Mouse (Mus musculus): ENCODE data around the gene Serinc4. TPM values are rescaled to one million over a fixed set of nuclear protein-coding genes. Genes with fewer than 3 reads are reported as not detected.

Serinc4 gene
- total RNA-seq, 2 experiments from 2014 or later = 2.0 to 2.2 TPM

DNA sequence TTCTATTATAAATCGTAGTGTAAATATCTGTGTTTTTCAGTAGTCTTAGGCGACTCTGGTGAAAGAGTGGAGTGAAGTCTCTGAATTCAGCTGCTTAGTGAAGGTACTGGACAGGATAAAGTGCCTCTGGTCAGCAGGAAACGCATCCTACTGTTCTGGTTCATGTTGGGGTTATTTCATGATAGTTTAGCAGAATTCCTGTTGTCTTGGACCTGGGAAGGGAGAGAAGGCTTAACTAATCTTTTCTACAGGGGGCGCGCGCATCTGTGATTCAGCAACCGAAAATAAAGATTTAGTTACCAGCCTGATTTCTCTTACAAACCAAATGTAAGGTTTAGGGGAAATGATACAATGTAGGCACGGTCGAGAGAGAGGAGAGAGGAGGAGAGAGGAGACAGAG, 8.4 kb downstream of the Serinc4 start:
- DNase-seq (ENCODE audit: low spot score in 2 of 2) = no peak

DNA sequence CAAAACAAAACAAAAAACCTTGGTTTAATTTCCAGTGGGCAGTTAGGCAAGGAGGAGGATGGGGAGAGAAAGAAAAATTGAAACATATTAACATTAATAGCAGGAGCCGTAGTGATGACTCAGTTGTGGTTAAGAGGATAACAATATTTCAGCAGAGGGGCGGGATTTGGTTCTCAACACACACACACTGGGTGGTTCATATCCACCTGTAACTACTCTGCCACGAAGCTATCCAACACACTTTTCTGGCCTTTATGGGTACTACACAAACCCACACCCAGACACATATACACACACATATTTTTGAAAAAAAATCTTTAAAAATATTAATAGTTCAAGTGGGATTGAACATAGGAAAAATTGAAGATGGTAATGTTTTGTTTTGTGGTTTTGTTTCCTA, 9.6 kb downstream of the Serinc4 start:
- DNase-seq (ENCODE audit: low spot score in 2 of 2) = no peak

DNA sequence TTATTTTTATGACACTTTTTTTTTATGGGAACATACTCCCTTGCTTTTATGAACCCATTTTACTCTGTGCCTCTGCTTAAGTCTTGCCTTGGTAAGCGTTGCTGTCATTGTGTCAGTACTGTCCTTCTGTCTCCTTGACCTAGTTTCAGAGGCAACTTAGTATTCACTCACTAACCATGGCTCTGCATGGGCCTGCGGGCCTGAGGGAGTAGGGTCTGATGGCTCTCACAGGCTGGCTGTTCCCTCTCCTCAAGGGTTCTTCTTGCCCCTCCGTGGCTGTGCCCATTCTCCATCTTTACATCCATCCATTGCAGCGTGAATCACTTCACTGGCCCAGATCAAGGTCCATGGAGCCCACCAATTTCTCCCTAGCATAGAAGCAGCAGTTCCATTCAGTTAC, 10.1 kb downstream of the Serinc4 start:
- DNase-seq (ENCODE audit: low spot score in 2 of 2) = no peak

DNA sequence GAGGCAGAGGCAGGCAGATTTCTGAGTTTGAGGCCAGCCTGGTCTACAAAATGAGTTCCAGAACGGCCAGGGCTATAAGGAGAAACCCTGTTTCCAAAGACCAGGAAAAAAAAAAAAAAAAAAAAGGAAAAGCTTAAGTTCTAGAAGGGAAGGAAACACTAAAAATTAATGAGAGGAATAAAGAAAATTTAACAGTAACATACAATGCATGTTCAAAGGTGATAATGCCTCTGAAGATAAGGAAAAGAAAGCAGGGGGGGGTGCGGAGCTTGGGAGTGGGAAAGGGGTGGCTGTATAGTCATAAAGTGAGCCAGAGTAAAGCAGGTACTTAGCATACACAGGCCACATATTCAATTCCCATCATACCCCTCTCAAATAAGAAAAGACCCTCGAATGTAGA, 11.5 kb downstream of the Serinc4 start:
- DNase-seq (ENCODE audit: low spot score in 2 of 2) = no peak

DNA sequence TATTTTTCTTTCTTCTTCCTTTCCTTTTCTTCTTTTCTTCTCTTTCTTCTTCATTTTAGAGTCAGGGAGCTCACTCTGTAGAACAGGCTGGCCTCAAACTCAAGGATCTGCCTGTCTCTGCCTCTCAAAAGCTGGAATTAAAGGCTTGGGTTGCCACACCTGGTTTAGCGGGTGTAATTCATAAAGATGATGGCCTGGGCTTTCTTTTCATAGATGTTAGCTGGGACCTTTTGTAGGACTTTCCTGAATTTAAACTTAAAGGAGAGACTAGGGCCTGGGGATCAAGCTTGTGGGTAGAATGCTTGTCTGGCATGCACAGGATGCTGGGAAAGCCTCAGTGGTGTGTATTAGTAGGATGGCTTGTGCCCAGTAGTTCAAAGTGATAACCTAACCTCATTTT, 12.4 kb downstream of the Serinc4 start, which contains the start of gene Ell3:
Ell3 (minus strand) TSS at position 101 of the 400 bp plus-strand sequence.
- no peak for DNase-seq (ENCODE audit: low spot score in 2 of 2)

DNA sequence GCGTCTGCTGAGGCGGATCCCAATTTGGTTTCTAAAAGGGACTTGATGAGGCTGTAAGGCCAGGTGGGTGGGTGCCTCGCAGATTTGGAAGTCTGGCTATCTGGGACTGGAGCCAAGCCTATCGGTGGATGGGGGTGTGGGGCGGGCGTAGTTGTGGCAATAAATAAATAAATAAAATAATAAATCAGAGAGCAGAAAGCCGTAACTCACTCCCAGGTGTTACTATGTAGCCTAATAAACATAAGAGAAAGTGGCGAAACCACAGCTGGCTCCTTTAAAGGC, 13.6 kb downstream of the Serinc4 start:
- no peak for DNase-seq (ENCODE audit: low spot score in 2 of 2)

DNA sequence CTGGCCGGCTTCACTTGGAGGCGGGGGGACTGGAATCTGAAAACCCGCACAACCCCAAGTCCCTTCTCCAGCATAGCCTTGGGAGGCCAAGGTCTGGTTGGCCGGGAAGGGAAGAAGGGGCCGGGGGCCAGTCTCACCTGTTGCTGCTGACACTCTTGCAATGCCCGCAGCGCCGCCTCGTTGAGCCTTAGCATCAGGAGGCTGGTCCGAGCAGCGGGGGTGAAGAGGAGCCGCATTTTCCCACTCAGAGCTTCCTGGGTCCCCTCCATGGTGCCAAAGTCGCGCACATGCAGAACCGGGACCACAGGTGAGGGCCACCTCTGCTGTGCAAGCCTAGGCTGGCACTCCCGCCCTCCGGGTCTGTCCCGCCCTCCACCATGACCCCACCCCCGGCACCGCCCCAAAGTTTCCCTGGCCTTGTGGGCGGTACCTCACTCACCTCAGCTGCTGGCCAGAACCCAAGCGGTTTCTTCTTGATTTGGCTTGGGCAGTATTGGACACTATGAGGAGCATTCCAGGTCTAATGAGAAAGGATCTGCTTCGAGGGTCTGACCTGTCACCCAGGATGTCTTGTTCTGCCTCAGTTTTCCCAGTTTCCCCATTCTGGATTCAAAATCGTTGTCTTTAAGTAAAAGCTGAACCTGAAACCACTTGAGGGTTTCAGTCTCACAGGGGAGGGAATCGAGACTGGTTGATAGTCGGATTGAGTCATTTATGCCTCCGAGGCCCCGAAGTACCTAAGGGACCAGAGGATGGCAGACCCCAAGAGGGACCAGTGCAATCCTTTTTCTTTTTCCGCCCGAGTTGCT, 14.1 kb downstream of the Serinc4 start:
- DNase-seq (ENCODE audit: low spot score in 2 of 2) = no peak

DNA sequence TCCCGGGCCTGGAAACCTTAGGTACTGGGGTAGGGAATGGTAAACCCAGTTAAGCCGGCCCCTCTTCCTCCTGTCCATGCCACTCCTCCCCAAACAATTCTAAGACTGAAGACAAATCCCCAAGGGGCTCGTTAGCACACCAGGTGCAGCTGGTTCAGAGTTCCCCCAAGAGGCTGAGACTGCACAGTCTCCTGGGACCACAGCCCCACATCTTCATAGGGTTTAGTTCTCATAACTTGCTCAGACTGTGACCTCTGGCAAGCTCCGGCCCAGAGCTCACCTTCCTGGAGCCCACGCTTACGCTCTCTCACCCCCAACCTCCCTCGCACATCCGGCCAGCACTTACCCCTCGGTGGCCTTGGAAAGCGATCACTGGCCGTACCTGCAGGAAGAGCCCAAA, 14.8 kb downstream of the Serinc4 start:
- DNase-seq (ENCODE audit: low spot score in 2 of 2) = no peak

DNA sequence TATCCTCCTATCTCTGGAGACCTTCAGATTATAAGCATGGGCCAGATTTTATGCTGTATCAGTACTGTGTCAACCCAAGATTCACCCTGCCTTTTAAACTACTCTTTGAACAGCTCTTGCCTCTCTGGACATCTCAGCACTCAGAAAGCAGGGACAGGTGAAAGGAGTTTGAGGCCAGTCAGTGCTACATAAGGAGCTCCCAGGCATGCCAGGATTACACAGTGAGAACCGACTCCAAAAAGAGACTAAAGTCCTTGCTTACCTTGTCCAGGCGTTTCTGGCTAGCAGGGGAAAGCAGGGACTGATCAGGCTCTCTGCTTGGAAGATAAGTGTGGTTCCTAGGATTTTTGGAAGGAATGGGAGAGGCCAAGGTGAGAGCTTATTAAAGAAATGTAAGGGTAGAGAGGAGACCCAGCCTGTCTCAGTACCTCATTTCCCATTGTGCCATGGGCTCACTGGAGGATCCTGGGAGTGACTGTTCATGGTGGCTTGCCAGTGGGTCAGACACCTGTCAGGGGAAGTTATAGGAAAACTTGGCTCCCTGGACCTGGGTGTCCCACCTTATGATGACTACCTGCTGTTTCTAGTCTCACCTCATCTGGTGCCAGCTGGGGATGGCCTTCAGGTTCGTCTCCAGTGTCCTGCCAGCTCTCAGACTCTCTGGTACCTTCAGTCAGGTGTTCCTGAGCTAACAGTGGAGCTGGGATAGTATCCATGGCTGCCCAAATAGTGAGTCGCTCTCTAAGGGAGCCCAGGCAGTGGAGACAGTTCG, 15.6 kb downstream of the Serinc4 start:
- DNase-seq (ENCODE audit: low spot score in 2 of 2) = no peak

DNA sequence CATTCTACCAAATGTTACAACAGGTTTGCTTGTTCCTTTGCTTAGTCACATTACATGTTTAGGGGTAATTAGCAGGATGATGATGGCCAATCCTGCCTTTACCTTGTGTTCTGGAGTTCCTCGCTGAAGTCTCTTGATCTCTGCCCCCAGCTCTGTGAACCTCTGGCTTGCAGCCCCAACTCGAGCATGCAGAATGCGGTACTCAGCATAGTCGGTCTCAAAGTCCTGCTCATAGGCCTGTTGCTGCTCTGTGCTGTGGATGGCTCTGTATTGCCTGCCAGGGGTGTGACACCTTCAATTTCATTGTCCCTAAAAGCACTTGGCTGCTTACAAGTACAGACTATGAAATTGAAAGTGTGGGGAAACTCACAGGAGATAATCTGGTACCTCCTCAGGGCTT, 16.8 kb downstream of the Serinc4 start:
- DNase-seq (ENCODE audit: low spot score in 2 of 2) = no peak

DNA sequence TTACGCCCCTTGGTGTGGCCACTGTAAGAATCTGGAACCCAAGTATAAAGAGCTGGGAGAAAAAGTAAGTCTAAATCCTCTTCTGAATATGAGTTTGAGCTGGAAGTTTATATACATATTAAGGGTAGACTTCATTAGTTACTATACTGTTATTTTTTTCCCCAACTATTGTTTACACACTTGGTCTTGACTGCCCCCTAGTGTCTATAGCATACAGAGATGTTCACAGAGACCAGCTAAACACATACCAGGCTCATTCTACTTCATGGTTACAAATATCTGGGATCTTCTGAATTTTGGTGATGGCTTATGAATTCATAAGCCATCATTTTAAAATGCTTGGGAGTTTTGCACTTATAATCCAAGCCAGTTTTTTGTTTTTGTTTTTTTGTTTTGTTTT, 21.7 kb downstream of the Serinc4 start:
- DNase-seq (ENCODE audit: low spot score in 2 of 2) = no peak

DNA sequence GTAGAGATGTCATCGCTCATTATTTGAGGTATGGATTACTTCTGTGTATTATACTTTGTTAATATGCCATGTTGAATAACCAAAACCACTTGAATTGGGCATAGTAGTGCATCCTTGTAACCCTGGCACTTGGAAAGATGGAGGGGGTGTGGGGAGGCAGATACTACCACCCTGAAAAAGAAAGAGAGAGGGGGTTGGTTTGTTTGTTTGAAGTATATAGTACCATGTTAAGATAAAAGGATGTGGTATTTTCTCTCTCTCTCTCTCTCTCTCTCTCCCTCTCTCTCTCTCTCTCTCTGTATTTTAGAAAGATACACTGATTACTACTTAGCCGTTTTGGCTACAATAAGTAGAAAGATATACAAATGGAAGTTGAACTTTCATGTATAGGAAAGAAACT, 30.7 kb downstream of the Serinc4 start:
- no peak for DNase-seq (ENCODE audit: low spot score in 2 of 2)

DNA sequence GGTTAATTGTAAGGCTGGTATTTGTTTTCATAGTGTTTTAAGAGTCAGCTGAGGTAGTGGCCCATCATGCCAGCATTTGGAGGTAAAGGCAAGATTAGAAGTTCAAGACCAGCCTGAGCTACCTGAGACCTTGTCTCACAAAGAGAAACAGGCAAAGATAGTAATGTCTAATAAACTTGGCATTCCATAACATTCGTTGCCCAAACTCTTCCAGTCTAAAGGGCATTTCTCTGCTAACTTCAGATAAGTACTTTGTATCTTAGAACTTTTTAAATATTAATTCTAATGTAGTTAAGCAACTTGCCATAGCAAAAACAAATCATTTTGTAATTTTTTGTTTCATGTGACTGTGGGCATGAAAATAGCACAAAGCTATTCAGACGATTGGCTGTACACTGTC, 33.4 kb downstream of the Serinc4 start:
- no peak for DNase-seq (ENCODE audit: low spot score in 2 of 2)

DNA sequence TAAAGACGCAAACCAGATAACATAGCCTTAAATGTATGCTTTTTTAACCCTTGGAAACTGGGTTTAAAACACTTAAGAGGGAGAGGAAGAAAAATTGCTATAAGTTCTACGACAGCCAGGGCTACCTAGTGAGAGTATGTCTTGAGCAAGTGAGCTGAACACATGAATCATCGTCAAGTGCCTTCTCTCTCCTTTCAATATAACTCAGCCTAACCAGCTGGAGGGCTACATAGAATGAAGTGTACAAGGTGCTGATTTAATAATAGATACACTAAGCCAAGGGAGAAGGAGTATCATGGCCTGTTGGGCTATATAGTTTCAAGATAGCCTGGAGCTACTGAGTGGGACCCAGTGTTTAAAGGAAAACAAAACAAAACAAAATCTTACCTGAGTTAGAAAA, 38.1 kb downstream of the Serinc4 start:
- no peak for DNase-seq (ENCODE audit: low spot score in 2 of 2)

DNA sequence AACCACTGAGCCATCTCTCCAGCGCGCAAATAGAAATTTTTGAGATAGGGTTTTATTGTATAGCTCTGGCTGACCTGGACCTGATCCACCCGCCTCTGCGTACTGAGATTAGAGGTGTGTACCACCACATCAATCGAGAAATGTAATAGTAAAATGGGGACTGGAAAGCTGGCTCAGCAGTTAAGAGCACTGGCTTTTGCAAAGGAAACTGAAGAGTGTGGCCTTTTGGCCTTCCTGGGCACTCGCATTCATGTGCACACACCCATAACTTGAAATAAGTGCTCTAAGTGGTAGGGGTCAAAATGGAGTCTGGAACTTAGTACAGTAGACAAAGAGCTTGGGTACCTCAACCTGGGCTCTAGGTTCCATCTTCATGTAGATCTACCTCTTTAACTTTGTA, 40.2 kb downstream of the Serinc4 start:
- no peak for DNase-seq (ENCODE audit: low spot score in 2 of 2)

DNA sequence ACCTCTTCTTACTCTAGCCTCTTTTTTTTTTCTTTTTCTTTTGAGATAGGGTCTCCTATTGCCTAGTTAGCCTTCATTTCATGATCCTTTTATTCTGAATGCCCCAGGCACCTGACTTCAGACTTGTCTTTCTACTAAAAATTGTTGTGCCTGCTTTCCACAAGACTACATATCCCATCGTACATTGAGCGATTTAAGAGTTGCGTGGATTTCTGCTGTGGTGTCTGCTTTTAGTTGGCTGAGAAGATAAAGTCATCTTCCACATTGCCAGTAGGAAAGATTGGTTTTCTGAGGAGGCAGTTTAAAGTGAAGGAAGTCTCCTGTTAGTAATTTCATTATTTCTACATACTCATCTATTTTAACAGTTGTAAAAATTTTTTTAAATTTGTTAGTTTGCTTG, 41.0 kb downstream of the Serinc4 start:
- DNase-seq (ENCODE audit: low spot score in 2 of 2) = no peak

DNA sequence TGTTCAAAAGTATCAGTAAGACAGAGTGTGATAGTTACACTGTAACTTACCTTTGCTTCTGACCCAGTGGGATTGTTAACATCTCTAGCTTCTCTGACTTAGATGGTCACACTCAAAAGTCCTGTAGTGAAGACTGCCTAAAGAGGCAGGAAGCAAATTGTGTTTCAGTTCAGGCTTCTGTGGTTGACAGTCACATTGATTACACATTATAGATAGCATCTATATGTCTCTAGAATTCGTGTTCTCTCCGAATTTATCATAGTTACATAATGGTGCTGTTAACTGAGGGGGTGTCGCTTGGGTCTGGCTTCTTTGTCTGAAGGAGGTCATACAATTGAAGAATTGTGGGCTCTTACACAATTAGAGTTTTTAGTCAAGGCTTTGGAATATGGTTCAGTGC, 41.5 kb downstream of the Serinc4 start:
- no peak for DNase-seq (ENCODE audit: low spot score in 2 of 2)

DNA sequence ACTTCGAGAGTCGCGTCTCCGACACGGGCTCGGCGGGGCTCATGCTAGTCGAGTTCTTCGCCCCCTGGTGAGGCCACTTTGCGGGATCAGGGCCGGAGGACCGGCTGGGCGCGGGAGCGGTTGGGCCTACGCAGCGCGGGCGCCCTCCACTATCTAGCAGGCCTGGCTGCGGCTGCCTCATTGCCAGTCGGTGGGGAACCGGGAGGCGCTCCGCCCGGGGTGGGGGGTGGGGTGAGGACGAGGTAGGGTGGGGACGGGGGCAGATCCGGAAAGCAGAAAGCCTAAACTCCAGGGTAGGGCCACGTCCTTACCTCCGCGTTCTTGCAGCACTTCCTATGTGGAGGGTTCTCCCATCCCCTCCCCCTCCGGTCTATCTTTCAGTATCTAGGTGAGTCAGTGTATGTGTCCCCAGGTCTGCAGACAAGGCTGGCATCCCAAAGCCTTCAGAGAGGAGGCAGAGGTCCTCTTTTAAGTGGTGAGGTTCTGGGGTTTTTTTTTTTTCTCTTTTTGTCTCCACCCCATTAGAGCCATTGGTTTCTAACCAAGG, 42.4 kb downstream of the Serinc4 start:
- DNase-seq (ENCODE audit: low spot score in 2 of 2) = no peak

DNA sequence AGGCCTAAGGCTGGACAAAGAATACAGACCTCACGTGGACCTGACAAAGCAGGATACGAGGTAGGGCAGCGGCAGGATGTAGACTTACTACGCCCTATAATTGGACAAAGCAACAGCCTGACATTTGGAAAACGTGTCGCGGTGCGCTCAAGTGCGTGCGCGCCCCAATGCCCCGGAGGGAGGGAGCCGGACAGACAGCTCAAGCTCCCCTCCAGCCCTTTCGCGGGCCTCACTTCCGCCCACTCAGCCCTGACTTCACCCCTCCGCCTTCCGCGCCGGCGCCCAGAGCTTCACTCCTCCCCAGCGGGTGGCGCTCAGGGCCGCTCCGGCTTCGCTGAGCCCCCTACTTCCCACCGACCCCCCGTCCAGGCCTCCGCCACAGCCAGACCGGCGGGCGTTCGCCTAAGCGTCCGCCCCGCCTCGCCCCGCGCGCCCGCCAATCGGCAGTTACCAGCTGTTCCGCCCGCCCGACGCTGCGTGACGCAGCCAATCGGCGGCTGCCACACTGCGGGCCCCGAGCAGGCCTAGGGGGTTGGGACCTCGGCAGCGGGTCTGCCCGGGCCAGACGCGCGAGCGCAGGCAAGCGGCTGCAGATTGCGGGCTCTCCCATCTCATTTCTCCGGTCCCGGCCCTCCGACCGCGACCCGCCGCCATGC, 43.1 kb downstream of the Serinc4 start, which contains the start of the genes Pdia3 and Catsper2:
Pdia3 (plus strand) TSS at position 389 of the 656 bp plus-strand sequence.
Catsper2 (minus strand) TSS at position 406 of the 656 bp plus-strand sequence.
- DNase-seq (ENCODE audit: low spot score in 2 of 2) = peak; percentile 94 to 97

DNA sequence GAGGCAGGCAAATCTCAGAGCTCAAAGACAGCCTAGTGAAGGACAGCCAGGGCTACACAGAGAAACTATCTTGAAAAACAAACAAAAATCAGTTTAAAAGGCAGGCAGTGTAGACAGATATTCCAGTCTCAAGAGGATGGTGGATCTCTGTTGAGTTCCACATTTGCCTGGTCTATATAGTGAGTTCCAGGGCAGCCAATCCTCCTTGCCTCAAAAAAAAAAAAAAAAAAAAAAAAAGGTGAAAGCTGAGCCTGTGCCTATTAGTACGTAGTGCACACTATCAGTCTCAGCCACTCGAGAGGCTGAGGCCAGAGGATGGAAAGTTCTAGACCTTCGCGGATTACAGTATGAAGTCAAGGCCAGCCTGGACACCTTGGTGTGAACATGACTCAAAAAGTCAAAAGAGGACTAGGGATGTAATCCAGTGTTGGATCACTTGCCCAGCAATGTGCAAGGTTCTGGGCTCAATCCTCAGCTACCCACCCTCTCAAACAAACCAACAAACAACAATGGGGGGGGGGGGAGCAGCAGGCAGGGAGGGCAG, 43.7 kb downstream of the Serinc4 start:
- DNase-seq (ENCODE audit: low spot score in 2 of 2) = no peak

DNA sequence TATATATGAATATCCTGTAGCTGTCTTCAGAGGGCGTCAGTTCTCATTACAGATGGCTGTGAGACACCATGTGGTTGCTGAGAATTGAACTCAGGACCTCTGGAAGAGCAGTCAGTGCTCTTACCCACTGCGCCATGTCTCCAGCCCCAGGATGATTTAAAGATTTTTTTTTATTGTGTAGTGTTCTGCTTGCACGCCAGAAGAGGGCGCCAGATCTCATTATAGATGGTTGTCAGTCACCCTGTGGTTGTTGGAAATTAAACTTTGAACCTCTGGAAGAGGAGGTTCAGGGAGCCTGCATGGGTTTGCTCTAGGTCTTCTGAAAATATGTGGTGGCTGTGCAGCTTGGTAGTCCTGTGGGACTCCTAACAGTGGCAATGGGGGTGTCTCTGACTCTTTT, 48.4 kb downstream of the Serinc4 start:
- peak; percentile 16 to 21 for DNase-seq (ENCODE audit: low spot score in 2 of 2)

DNA sequence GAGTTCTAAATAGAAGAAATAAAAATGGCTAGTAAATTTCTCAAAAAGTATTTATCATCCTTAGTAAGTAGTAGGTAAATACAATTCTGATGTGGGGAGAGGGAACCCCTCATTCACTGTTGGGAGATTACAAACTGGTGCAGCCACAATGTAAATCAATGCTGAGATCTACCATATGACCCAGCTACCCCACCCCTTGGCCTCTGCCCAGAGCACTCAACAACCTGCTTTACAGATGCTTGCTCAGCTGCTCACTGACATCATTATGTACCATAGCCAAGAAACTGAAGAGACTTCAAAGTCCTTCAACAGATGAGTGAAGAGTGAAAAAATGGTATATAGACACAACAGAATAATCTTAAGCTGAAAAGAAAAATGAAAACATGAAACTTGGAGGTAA, 53.3 kb downstream of the Serinc4 start:
- no peak for DNase-seq (ENCODE audit: low spot score in 2 of 2)
